Comparison of ENCODE assay signal across 18 mouse cellular contexts in the genomic region with DNA sequence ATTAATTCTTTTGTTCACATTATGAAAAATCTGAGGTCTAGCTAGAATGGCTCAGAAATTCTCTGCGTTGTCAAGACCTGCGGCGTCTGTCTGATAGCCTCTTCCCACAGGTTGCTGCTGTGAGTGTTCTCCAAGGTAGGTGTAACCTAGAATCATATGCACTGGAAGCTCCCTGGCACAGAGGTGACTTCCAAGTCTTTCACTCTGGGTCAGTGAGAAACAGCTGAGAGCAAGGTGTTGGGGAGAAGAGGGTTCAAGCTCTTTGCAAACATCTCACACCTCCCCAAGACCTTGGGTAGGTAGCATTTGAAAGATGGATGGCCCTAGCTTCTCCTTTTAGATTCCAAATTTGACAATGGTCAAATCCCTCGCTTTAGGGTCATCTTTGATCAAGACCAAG. TPM values are rescaled to one million over a fixed set of nuclear protein-coding genes. Genes with fewer than 3 reads are reported as not detected.
DNase-seq lines count a peak whose midpoint lies in the region; TF ChIP-seq lines count a peak whose summit lies in the region.
"Had no signal": no experiment of that assay in that cellular context is flagged by ENCODE, and none has a peak within 500 bp of the region (broad histone marks: within the 10 kb centered on the region; RNA-seq: fewer than 3 reads in every experiment).

No protein-coding gene starts in this region.

- no peak overlapping the region for H3K9ac ChIP-seq in CH12.LX (ENCODE audit: insufficient read depth, low read depth)
- H3K9ac ChIP-seq: heart, embryonic 13.5 days; hindbrain, embryonic 12.5 days had no signal

- H3K27me3 ChIP-seq in CH12.LX (replicated peaks) = no peaks in the 10 kb centered on the region
- H3K27me3 ChIP-seq: hindbrain, embryonic 12.5 days; Patski had no signal

- H3K4me3 ChIP-seq in CH12.LX (replicated peaks in 1 of 3; ENCODE audit: low read depth in 2 of 3, low read length in 2 of 3, poor library complexity in 1 of 3) = no peak overlapping the region
- H3K4me3 ChIP-seq: embryonic facial prominence, embryonic 10.5 days; heart, embryonic 13.5 days; hindbrain, embryonic 12.5 days had no signal

- no peak for TF ChIP-seq POLR2A in CH12.LX (IDR thresholded peaks at IDR 0.05; ENCODE audit: low read depth, low read length)

- no peaks in the 10 kb centered on the region for H3K36me3 ChIP-seq in CH12.LX (replicated peaks in 1 of 2; ENCODE audit: control insufficient read depth in 1 of 2, insufficient read depth in 1 of 2, low read length in 1 of 2)
- H3K36me3 ChIP-seq: embryonic facial prominence, embryonic 10.5 days; heart, embryonic 13.5 days; hindbrain, embryonic 12.5 days had no signal

- in situ Hi-C loops in CH12.LX (cut with MboI; ENCODE audit: low pct_ligation_motif_present, low pct_unique_long_range_greater_than_20kb, low sequenced_read_pairs) = no loop called here

- TF ChIP-seq RAD21 in CH12.LX (IDR thresholded peaks at IDR 0.05; ENCODE audit: low read depth, low read length) = no peak

- H3K4me2 ChIP-seq in CH12.LX (ENCODE audit: insufficient read depth, low read depth, poor library complexity, severe bottlenecking) = 0 out of 2 replicates have a peak overlapping the region, but pooled peaks have one; percentile 12
- H3K4me2 ChIP-seq: heart, embryonic 13.5 days; hindbrain, embryonic 12.5 days had no signal

- intact Hi-C loops in gastrocnemius, postnatal 14 days (cut with DNase I; ENCODE audit: low total_unique reads) = no loop called here

- peak; percentile 39 for DNase-seq in cerebellum, adult 8-10 months
- DNase-seq in cerebellum, adult 11-12 months = no peak
- DNase-seq in cerebellum, postnatal 14 days = peak; percentile 19 to 42
- DNase-seq in cerebellum, adult 18-20 months = no peak
- peak; percentile 8 for DNase-seq in heart, adult 11 months
- no peak for DNase-seq in heart, adult 18-20 months
- no peak for DNase-seq in CH12.LX (ENCODE audit: extremely low read depth)
- no peak for DNase-seq in gastrocnemius, postnatal 14 days
- DNase-seq: adrenal gland, postnatal 14 days; gastrocnemius, postnatal 10 days; heart, postnatal 36 days; kidney, adult 11 months; kidney, adult 9 months had no signal

- no peaks in the 10 kb centered on the region for H3K9me3 ChIP-seq in CH12.LX (replicated peaks; ENCODE audit: low read length)
- H3K9me3 ChIP-seq: embryonic facial prominence, embryonic 10.5 days; heart, embryonic 13.5 days; hindbrain, embryonic 12.5 days had no signal

- dilution Hi-C loops in CH12.LX (cut with MboI; ENCODE audit: extremely low pct_ligation_motif_present, extremely low pct_unique_long_range_greater_than_20kb, low sequenced_read_pairs) = no loop called here

- no peak for TF ChIP-seq EP300 in CH12.LX (IDR thresholded peaks at IDR 0.05; ENCODE audit: low read length)

- no peak overlapping the region for H3K27ac ChIP-seq in CH12.LX (ENCODE audit: insufficient read depth, low read depth)
- H3K27ac ChIP-seq: embryonic facial prominence, embryonic 10.5 days; heart, embryonic 13.5 days; hindbrain, embryonic 12.5 days; kidney, postnatal 0 days had no signal

- no peak for TF ChIP-seq CTCF in CH12.LX (conservative IDR thresholded peaks at IDR 0.05 in 1 of 2, IDR thresholded peaks at IDR 0.05 in 1 of 2; ENCODE audit: low read depth in 2 of 2, low read length in 2 of 2)

- H3K4me1 ChIP-seq in CH12.LX (ENCODE audit: control insufficient read depth in 1 of 2, insufficient read depth in 2 of 2) = peaks cover 9 to 54% of the 10 kb centered on the region in 2 experiments

- no peaks in the 10 kb centered on the region for H3K79me2 ChIP-seq in CH12.LX (replicated peaks; ENCODE audit: control insufficient read depth, extremely low read depth, insufficient read depth, poor library complexity, severe bottlenecking)

TF ChIP-seq in CH12.LX, 34 proteins besides CTCF, POLR2A, EP300 and RAD21:
- TF ChIP-seq RCOR1 (conservative IDR thresholded peaks at IDR 0.05; ENCODE audit: low read depth, low read length) (no peak), KAT2A (IDR thresholded peaks at IDR 0.05; ENCODE audit: insufficient replicate concordance, low read length) (no peak), ETS1 (conservative IDR thresholded peaks at IDR 0.05; ENCODE audit: low read depth, low read length) (no peak), HCFC1 (IDR thresholded peaks at IDR 0.05; ENCODE audit: low read depth, low read length) (no peak), USF1 (IDR thresholded peaks at IDR 0.05; ENCODE audit: low read depth, low read length) (no peak), GABPA (IDR thresholded peaks at IDR 0.05; ENCODE audit: insufficient replicate concordance, low read depth, low read length) (no peak), MAX (IDR thresholded peaks at IDR 0.05; ENCODE audit: low read length) (no peak), MAZ (IDR thresholded peaks at IDR 0.05; ENCODE audit: low read depth, low read length) (no peak), POLR2AphosphoS2 (IDR thresholded peaks at IDR 0.05; ENCODE audit: low read depth, low read length) (no peak), NELFE (IDR thresholded peaks at IDR 0.05; ENCODE audit: low read depth, low read length) (no peak), ELF1 (IDR thresholded peaks at IDR 0.05; ENCODE audit: low read depth, low read length) (no peak), MAFK (IDR thresholded peaks at IDR 0.05; ENCODE audit: insufficient replicate concordance, low read length) (no peak), MXI1 (IDR thresholded peaks at IDR 0.05; ENCODE audit: low read depth, low read length) (no peak), TBP (conservative IDR thresholded peaks at IDR 0.05; ENCODE audit: low read depth, low read length) (no peak), UBTF (IDR thresholded peaks at IDR 0.05; ENCODE audit: low read depth, low read length) (no peak), E2F4 (IDR thresholded peaks at IDR 0.05; ENCODE audit: insufficient replicate concordance, low read depth, low read length) (no peak)

RNA-seq across cellular contexts. Expression of gene Zbtb18, which starts 14.1 kb away (rescaled TPM):
- total RNA-seq in heart, adult 18-20 months (2021) = 10 to 100 TPM; 42.2 to 49.5 TPM
- total RNA-seq in CH12.LX (2012; rRNA removed) (3.9 and 8.4 TPM in 2 replicates), CH12.LX (2014; rRNA removed) (10.0 and 10.5 TPM in 2 replicates)
- polyA plus RNA-seq in CH12.LX (2012; ENCODE audit: insufficient read length, low read depth) = 13.5 and 16.9 TPM in 2 replicates
- 10 to 100 TPM; 55.8 to 72.3 TPM for total RNA-seq in gastrocnemius, postnatal 14 days (2021)

Comparison
In these comparisons a context has a peak if more than half of its experiments do, and no peak if none do; other contexts are left out.
1. DNase-seq: peak in cerebellum, adult 8-10 months (single experiment), cerebellum, postnatal 14 days (2 of 2) and heart, adult 11 months (single experiment); none in cerebellum, adult 11-12 months (single experiment), cerebellum, adult 18-20 months (0 of 2), heart, adult 18-20 months (0 of 2), CH12.LX (single experiment) and gastrocnemius, postnatal 14 days (single experiment).